Mouse (Mus musculus) kidney, embryonic 16.5 days (tissue): ENCODE data around the gene Naa60. TPM values are rescaled to one million over a fixed set of nuclear protein-coding genes. Genes with fewer than 3 reads are reported as not detected.

ENCODE experiments used
- ATAC-seq: fragments of 200-750 bp; cut with Nextera tagmentation; 2 replicates; pipeline ENCODE4 v1.8.0; 2017; ENCODE audit warnings: moderate TSS enrichment; ENCODE audit not compliant: low FRiP score, low TSS enrichment
- H3K27ac ChIP-seq: fragments of 300-500 bp; sonication (generic); 2 replicates; pipeline ENCODE4 v1.5.1; 2014; ENCODE audit warnings: low read length
- H3K27me3 ChIP-seq: fragments of 300-500 bp; sonication (generic); 2 replicates; pipeline ENCODE4 v1.6.1; 2014; ENCODE audit warnings: low read length, control low read depth, mixed read lengths; ENCODE audit not compliant: insufficient read depth
- H3K36me3 ChIP-seq: fragments of 300-500 bp; sonication (generic); 2 replicates; pipeline ENCODE4 v1.6.1; 2014; ENCODE audit warnings: low read length, control low read depth, mixed read lengths; ENCODE audit not compliant: insufficient read depth
- H3K4me1 ChIP-seq: fragments of 300-500 bp; sonication (generic); 2 replicates; pipeline ENCODE4 v1.6.1; 2014; ENCODE audit warnings: low read length, control low read depth, mixed read lengths; ENCODE audit not compliant: insufficient read depth
- H3K4me2 ChIP-seq: fragments of 300-500 bp; sonication (generic); replicated peaks from 2 replicates; pipeline ENCODE4 v1.6.1; 2014; ENCODE audit warnings: low read depth, low read length
- H3K4me3 ChIP-seq: fragments of 300-500 bp; sonication (generic); 2 replicates; pipeline ENCODE4 v1.5.1; 2014; ENCODE audit warnings: mild to moderate bottlenecking, low read length
- H3K9ac ChIP-seq: fragments of 300-500 bp; sonication (generic); replicated peaks from 2 replicates; pipeline ENCODE4 v1.6.1; 2014; ENCODE audit warnings: low read length
- H3K9me3 ChIP-seq: fragments of 300-500 bp; sonication (generic); 2 replicates; pipeline ENCODE4 v1.6.1; 2016; ENCODE audit warnings: low read length, control low read depth
- WGBS: fragments of 180-500 bp; shearing (Covaris S2); extraction: QIAGEN DNeasy Blood & Tissue Kit; methylation state at CpG from one replicate; pipeline ENCODE4 v1.1.7; 2014; 5-methylcytosine and 5-hydroxymethylcytosine counted together
- polyA plus RNA-seq: library from polyadenylated mRNA; unstranded; fragments of >200 nt; fragmentation: Nextera tagmentation; extraction: Ambion mirVana; gene quantifications from 2 replicates; pipeline ENCODE4 v1.2.1, GENCODE M21; 2015

Gene Naa60
- polyA plus RNA-seq, 1 experiment from 2014 or later: 50.7 TPM

DNA sequence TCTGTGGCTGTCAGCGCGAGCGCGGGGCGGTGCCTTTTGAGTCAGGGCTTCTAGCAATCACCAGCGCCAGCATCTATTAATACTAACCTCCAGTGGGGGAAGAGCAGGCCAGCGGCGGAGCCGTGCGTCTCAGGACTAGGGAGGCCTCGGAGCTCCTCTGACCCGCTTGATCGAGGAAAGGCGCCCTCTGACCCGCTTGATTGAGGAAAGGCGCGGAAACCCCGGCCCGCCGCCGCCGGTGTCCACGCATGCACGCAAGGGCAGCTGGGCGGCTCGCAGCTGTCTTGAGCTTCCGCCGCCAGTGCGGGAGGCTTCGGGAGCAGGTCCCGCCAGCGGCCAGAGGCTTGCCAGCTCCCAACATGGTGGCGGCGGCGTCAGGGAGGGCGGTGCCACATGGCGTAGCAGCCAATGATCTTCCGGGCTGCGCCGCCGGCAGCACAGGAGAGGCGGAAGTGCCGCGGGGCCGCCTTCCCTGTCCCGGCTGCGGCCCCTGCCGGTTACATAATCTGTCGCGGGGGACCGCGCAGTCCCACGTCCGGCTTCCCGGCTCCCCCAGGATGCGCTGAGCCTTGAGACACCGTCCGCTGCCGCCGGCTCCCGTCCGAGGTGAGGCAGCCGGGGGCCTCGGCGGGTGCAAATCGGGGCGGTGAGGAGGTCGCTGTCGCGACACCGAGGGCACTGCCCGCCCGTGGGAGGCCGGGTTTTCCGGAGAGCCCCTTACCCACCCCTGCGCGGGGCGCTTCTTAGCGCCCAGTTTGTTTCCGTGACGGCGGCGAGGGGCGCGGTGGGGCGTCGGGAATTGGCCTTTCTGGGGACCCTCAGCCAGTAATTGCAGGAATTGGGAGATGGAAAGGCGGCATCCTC is 12.3 kb downstream of the Naa60 start, which contains the start of the genes Zfp597 and Gm20695:
Gene Zfp597 (minus strand): TSS at position 361 of the 864 bp plus-strand sequence.
Gene Gm20695 (plus strand): TSS at position 448 of the 864 bp plus-strand sequence.
- under 1% methylated on average over 86 of the region's 88 CpGs for WGBS
- H3K9ac ChIP-seq: peak within 1 kb of the TSS; percentile 91
- H3K36me3 ChIP-seq: 0 out of 2 replicates have a peak, but pooled peaks cover 3% of the 10 kb centered on the region
- peak within 1 kb of the TSS; percentile 72 for H3K4me3 ChIP-seq
- no peaks in the 10 kb centered on the region for H3K9me3 ChIP-seq
- H3K27me3 ChIP-seq: no peaks in the 10 kb centered on the region
- H3K4me1 ChIP-seq: peaks cover 12% of the 10 kb centered on the region
- H3K4me2 ChIP-seq: peak within 1 kb of the TSS; percentile 72
- peak; percentile 99 for ATAC-seq
- H3K27ac ChIP-seq: peak within 1 kb of the TSS; percentile 93

DNA sequence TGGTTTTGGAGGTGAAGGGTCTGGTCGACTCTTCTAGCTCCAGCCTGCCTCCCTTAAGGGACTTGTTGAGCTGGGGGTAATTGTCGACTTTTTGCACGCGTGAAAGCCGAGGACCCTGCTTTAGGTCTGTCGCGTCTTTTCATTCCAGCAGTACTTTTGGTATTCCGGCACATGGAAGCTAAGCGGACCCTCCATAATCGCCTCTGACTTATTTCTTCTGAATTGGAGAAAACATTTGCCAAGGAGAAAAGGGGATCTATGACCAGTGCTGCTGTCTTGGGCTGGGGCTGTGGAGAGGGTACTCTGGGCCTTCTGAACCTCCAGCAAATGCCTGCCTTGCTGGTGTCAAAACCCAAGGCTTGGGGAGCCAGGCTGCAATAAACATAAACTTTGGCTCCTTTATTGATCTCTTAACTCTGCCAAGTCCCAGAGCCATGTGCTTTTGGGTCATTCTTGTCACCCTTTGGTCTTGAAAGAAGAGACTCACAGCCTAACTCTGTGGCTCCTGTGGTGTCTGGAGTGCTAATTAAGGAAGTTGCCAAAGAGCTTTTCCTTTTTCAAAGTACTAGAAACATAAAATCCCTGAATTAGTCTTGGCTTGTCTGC is 13.0 kb downstream of the Naa60 start:
- H3K27me3 ChIP-seq: no peaks in the 10 kb centered on the region
- 1% methylated on average over 10 of the region's 10 CpGs for WGBS
- H3K36me3 ChIP-seq: no peaks in the 10 kb centered on the region
- peaks cover 12% of the 10 kb centered on the region for H3K4me1 ChIP-seq
- H3K27ac ChIP-seq: peak overlapping the region; percentile 74; the same call in 1 of the 2 replicates
- H3K9ac ChIP-seq: peak overlapping the region; percentile 91
- H3K4me2 ChIP-seq: peak overlapping the region; percentile 72
- H3K4me3 ChIP-seq: peak overlapping the region; percentile 72
- ATAC-seq: peak; percentile 18
- H3K9me3 ChIP-seq: no peaks in the 10 kb centered on the region

DNA sequence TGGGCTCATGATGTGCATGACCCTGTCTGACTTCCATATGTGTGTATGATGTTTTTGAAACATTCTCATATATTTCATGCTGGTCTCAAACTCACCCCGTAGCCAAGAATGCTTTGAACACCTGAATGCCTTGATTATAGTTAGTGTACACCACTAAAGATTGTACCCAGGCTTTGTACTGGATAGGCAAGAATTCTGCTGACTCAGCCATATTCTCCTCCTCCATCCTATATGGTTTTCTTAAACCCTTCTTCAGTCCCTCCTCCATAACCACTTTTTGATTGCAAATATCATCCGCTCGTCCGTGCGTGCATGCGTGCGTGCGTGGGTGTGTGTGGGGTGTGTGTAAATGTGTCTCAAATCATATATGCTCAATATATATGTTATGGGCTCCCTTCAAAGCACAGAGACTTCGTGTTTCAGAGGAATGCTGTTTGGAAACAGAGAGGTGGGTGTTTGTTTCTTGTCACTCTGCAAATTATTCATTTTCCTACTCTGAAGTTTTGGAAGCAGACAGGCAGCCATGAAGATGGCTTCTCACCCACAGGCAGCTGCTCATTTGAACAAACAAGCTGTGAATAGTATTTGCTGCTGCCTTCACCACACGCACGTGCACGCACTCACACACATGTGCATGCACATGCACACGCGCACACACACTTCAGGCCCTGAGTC is 19.6 kb downstream of the Naa60 start:
- H3K27me3 ChIP-seq: no peaks in the 10 kb centered on the region
- no peak overlapping the region for H3K9ac ChIP-seq
- no peaks in the 10 kb centered on the region for H3K9me3 ChIP-seq
- no peak overlapping the region for H3K4me2 ChIP-seq
- H3K27ac ChIP-seq: no peak overlapping the region
- 0 out of 2 replicates have a peak, but pooled peaks cover 8% of the 10 kb centered on the region for H3K4me1 ChIP-seq
- ATAC-seq: no peak
- H3K4me3 ChIP-seq: no peak overlapping the region
- peaks cover 5% of the 10 kb centered on the region; the same call in 1 of the 2 replicates for H3K36me3 ChIP-seq
- WGBS: 85% methylated on average over 14 of the region's 14 CpGs

DNA sequence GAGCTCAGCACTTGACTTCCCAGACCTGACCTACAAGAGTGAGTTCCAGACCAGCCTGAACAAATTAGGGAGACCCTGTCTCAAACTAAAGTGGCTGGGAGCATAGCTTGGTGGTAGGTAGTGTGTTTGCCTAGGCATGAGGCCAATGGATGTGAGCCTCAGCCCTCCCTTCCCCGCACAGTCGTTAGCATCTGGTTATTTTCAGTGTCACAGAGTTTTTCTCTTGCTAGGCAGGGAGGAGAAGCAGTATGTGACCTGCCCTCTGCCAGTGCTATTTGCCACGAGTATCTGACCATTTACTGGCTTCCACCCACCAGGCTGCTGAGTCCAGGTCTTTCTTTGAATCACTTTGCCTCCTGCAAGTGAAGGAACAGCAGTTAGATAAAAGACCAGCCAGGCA is 21.6 kb downstream of the Naa60 start:
- Histone ChIP-seq H3K4me1 (0 out of 2 replicates have a peak, but pooled peaks cover 8% of the 10 kb centered on the region), H3K4me2 (no peak overlapping the region), H3K4me3 (no peak overlapping the region), H3K27me3 (no peaks in the 10 kb centered on the region), H3K36me3 (peaks cover 10% of the 10 kb centered on the region), H3K27ac (no peak overlapping the region), H3K9ac (no peak overlapping the region), H3K9me3 (no peaks in the 10 kb centered on the region)
- 61% methylated on average over 3 of the region's 3 CpGs for WGBS
- ATAC-seq: no peak

DNA sequence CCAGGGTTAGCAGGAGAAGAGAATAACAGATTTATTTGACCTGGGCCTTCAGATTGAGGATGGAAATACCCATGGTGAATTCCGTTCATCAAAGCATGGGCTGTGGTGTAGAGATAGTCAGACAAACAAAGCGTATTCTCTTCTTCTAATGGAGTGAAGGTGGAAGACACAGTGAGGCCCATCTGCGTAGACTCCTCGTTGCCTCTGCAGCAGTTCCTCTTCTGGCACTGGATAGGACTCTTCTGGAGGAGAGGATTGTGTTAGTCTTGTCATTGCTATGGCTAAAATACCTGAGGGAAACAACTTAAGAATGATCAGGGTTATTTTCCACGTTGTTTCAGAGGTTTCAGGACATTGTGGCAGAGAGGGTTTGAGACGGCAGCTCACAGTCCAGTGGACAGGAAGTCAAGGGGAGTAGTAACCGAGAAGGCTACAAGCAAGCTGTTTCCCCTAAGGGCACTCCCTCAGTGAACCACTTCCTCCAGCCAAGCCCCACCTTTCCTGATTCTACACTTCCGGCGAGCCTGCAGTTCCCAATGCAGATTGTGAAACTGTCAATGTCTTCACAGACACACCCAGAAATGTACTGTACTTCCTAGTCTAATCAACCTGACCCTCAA is 23.1 kb downstream of the Naa60 start:
- WGBS: 66% methylated on average over 9 of the region's 9 CpGs

DNA sequence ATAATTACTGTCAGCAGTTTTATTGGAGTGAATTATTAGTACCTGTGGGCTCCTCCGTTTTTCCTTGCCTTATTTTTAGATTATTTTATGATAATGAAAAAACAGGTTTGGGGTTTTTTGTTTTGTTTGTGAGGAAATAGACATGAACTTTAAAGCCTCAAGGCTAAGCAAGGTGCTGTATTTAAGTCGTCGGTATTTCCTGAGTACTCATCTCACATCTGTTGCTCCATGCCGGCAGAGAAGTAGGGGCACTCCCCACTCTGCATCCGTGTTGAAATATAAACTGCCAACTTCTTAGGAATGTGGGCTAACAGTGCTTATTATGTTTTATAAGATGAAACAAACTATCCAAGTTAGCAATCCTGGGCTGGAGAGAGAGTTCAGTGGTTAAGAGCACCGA is 23.9 kb downstream of the Naa60 start:
- H3K9me3 ChIP-seq: no peaks in the 10 kb centered on the region
- 78% methylated on average over 6 of the region's 6 CpGs for WGBS
- no peaks in the 10 kb centered on the region for H3K27me3 ChIP-seq
- H3K4me2 ChIP-seq: no peak overlapping the region
- H3K4me3 ChIP-seq: no peak overlapping the region
- H3K27ac ChIP-seq: no peak overlapping the region
- 0 out of 2 replicates have a peak, but pooled peaks cover 8% of the 10 kb centered on the region for H3K4me1 ChIP-seq
- peaks cover 33% of the 10 kb centered on the region for H3K36me3 ChIP-seq
- no peak overlapping the region for H3K9ac ChIP-seq
- no peak for ATAC-seq

More for the DNA sequence above, 23.1 kb downstream of the Naa60 start:
- Histone ChIP-seq H3K27ac (peak overlapping the region; percentile 36), H3K4me3 (no peak overlapping the region), H3K4me1 (0 out of 2 replicates have a peak, but pooled peaks cover 8% of the 10 kb centered on the region), H3K9me3 (no peaks in the 10 kb centered on the region), H3K9ac (no peak overlapping the region), H3K36me3 (peaks cover 25% of the 10 kb centered on the region), H3K4me2 (peak overlapping the region; percentile 14; the same call in 1 of the 2 replicates), H3K27me3 (no peaks in the 10 kb centered on the region)
- peak; percentile 73; the same call in 1 of the 2 replicates for ATAC-seq

DNA sequence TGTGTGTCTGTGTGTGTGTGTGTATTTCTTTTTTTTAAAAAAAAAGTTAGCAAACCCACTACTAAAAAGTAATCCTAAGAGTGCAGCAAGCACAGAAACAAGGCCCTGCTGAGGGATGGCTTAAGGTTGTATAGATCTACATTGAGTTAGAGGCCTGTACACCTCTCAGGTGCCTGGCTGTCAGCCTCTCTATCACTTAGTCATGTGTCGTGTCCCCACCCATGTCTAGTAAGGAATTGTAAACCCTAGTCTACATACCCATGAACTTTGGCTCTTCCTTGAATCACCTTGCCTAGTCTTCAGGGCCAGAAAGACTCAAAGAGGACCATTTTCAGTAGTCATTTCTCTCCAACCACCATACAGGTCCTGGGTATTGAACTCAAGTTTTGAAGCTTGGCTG is 24.4 kb downstream of the Naa60 start:
- no peak overlapping the region for H3K9ac ChIP-seq
- no peaks in the 10 kb centered on the region for H3K9me3 ChIP-seq
- peaks cover 38% of the 10 kb centered on the region for H3K36me3 ChIP-seq
- 0 out of 2 replicates have a peak, but pooled peaks cover 8% of the 10 kb centered on the region for H3K4me1 ChIP-seq
- no peaks in the 10 kb centered on the region for H3K27me3 ChIP-seq
- H3K4me3 ChIP-seq: no peak overlapping the region
- ATAC-seq: no peak
- 97% methylated on average over 1 of the region's 1 CpGs for WGBS
- H3K27ac ChIP-seq: no peak overlapping the region
- H3K4me2 ChIP-seq: no peak overlapping the region

DNA sequence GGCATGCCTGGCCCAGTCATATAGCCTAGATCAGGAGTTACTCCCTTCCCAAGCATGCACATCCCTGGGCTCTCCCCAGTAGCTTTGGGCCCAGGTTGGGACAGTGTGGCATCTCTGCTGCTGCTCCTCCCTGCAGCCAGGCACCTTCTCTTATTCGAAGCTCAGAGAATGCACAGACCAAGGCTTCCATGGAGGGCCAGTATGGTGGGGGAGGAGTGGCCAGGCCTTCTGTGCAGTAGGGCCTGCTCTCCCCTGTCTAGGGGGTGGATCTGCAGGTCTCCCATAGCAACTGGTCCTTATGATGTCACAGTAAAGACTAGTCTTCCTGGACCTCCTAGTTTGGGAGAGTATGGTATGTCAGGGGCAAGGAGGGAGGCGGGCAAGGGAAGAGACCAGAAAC is 35.3 kb downstream of the Naa60 start:
- 72% methylated on average over 2 of the region's 2 CpGs for WGBS
- no peak for ATAC-seq

DNA sequence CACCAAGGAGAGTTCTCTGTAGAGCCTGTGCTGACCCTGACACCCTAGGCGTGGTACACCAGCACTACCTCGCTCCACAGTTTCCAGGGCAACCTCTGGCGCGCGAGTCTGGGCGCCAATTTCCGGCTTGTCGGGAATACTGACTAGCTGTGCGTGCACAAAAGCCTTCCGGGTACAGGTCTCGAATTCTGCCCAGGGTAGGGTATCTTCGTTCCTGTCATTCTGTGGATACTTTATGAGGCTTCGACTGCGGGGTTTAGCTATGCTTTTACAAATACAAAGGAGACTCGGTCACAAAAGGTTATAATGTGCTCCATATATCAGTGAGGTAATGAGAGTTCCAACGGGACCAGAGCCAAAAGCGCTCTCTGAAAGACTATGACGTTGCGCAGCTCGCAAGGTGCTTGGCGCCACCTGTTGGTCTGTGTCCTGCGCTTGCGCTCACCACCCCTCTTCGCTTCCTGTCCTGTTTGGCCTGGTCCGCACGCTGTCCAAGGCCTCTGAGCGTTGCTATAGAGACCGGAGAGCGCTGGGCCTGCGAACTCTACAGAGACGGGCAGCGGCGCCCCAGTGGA is 36.4 kb downstream of the Naa60 start, which contains the start of the genes 1700037C18Rik and Cluap1:
Gene 1700037C18Rik (minus strand): TSS at position 153 of the 575 bp plus-strand sequence.
Gene Cluap1 (plus strand): TSS at position 265 of the 575 bp plus-strand sequence.
- Histone ChIP-seq H3K4me3 (peak within 1 kb of the TSS; percentile 71), H3K4me1 (peaks cover 6% of the 10 kb centered on the region), H3K4me2 (peak within 1 kb of the TSS; percentile 73), H3K27ac (peak within 1 kb of the TSS; percentile 79), H3K36me3 (peaks cover 39% of the 10 kb centered on the region), H3K27me3 (no peaks in the 10 kb centered on the region), H3K9ac (peak within 1 kb of the TSS; percentile 79), H3K9me3 (no peaks in the 10 kb centered on the region)
- under 1% methylated on average over 33 of the region's 33 CpGs for WGBS
- ATAC-seq: peak; percentile 99

More for the DNA sequence above, 35.3 kb downstream of the Naa60 start:
- Histone ChIP-seq H3K27me3 (no peaks in the 10 kb centered on the region), H3K36me3 (peaks cover 40% of the 10 kb centered on the region), H3K9ac (no peak overlapping the region), H3K4me2 (no peak overlapping the region), H3K4me3 (no peak overlapping the region), H3K27ac (no peak overlapping the region), H3K4me1 (peaks cover 6% of the 10 kb centered on the region), H3K9me3 (no peaks in the 10 kb centered on the region)
